Mouse (Mus musculus) olfactory bulb, adult 2 months (tissue): ENCODE results near the gene Ankrd11. TPM values are rescaled to one million over a fixed set of nuclear protein-coding genes. Genes with fewer than 3 reads are reported as not detected.

Source experiments
- H3K27ac ChIP-seq: fragments of 200-500 bp; 2 replicates; pipeline ENCODE4 v1.5.1; 2012; ENCODE audit warnings: low read depth, low read length; ENCODE audit not compliant: insufficient read depth
- H3K4me1 ChIP-seq: fragments of 200-500 bp; 2 replicates; pipeline ENCODE4 v1.6.1; 2012; ENCODE audit warnings: low read length; ENCODE audit not compliant: control insufficient read depth, insufficient read depth
- H3K4me3 ChIP-seq: fragments of 200-500 bp; 2 replicates; pipeline ENCODE4 v1.5.1; 2012; ENCODE audit warnings: mild to moderate bottlenecking, low read depth, low read length, moderate library complexity; ENCODE audit not compliant: insufficient read depth
- CTCF ChIP-seq: fragments of 200-500 bp; IDR thresholded peaks from 2 replicates; pipeline ENCODE4 v1.5.1; 2012; ENCODE audit warnings: low read depth, mild to moderate bottlenecking, low read length, moderate library complexity; ENCODE audit not compliant: insufficient read depth
- POLR2A ChIP-seq: fragments of 200-500 bp; IDR thresholded peaks from 2 replicates; pipeline ENCODE4 v1.6.1; 2012; ENCODE audit warnings: mild to moderate bottlenecking, low read depth, low read length, moderate library complexity; ENCODE audit not compliant: insufficient read depth
- WGBS: fragments of 180-500 bp; shearing (Covaris S2); methylation state at CpG from one replicate; pipeline ENCODE4 v1.1.7; 2018; 5-methylcytosine and 5-hydroxymethylcytosine counted together
- polyA plus RNA-seq: library from polyadenylated mRNA; stranded (reverse); fragments of >200 nt; gene quantifications from 2 replicates; pipeline ENCODE4 v1.2.4, GENCODE M21; 2012; ENCODE audit warnings: low replicate concordance; ENCODE audit not compliant: missing spikeins, insufficient read depth, insufficient read length

Ankrd11 gene
- polyA plus RNA-seq, 1 experiment = 219 TPM

GRCm38 (mm10) chr8:122981646-122982045, 60.4 kb downstream of the Ankrd11 start:
- Histone ChIP-seq H3K27ac (no peak overlapping the region), H3K4me3 (no peak overlapping the region), H3K4me1 (peaks cover 22% of the 10 kb centered on the region)
- WGBS = 76% methylated on average over 5 of the region's 5 CpGs
- no peak for TF ChIP-seq POLR2A
- TF ChIP-seq CTCF = no peak

- Histone ChIP-seq H3K4me1 (peaks cover 16% of the 10 kb centered on the region), H3K27ac (no peak overlapping the region), H3K4me3 (no peak overlapping the region)
- TF ChIP-seq POLR2A = no peak
- no peak for TF ChIP-seq CTCF
- 27% methylated on average over 10 of the region's 10 CpGs for WGBS
Measured at GRCm38 (mm10) chr8:122979865-122980509, 62.1 kb downstream of the Ankrd11 start.

GRCm38 (mm10) chr8:122979424-122979823, 62.7 kb downstream of the Ankrd11 start:
- TF ChIP-seq POLR2A (no peak), CTCF (no peak)
- Histone ChIP-seq H3K27ac (no peak overlapping the region), H3K4me3 (no peak overlapping the region), H3K4me1 (peaks cover 16% of the 10 kb centered on the region)
- WGBS = 75% methylated on average over 3 of the region's 3 CpGs

GRCm38 (mm10) chr8:122976046-122976445, 66.0 kb downstream of the Ankrd11 start:
- TF ChIP-seq CTCF (no peak), POLR2A (no peak)
- H3K27ac ChIP-seq = no peak overlapping the region
- H3K4me3 ChIP-seq = no peak overlapping the region
- 75% methylated on average over 4 of the region's 4 CpGs for WGBS
- H3K4me1 ChIP-seq = peaks cover 11% of the 10 kb centered on the region

GRCm38 (mm10) chr8:122969964-122970620, 72.0 kb downstream of the Ankrd11 start:
- H3K4me1 ChIP-seq = no peaks in the 10 kb centered on the region
- no peak overlapping the region for H3K4me3 ChIP-seq
- TF ChIP-seq POLR2A = no peak
- no peak for TF ChIP-seq CTCF
- 89% methylated on average over 3 of the region's 3 CpGs for WGBS
- no peak overlapping the region for H3K27ac ChIP-seq

GRCm38 (mm10) chr8:122968145-122968544, 73.9 kb downstream of the Ankrd11 start:
- WGBS = 89% methylated on average over 3 of the region's 3 CpGs

GRCm38 (mm10) chr8:122966638-122967037, 75.4 kb downstream of the Ankrd11 start:
- Histone ChIP-seq H3K4me1 (peaks cover 6% of the 10 kb centered on the region), H3K27ac (no peak overlapping the region), H3K4me3 (no peak overlapping the region)
- TF ChIP-seq POLR2A = no peak
- no peak for TF ChIP-seq CTCF
- 81% methylated on average over 3 of the region's 3 CpGs for WGBS

More at GRCm38 (mm10) chr8:122968145-122968544, 73.9 kb downstream of the Ankrd11 start:
- H3K4me1 ChIP-seq = no peaks in the 10 kb centered on the region
- H3K4me3 ChIP-seq = no peak overlapping the region
- H3K27ac ChIP-seq = no peak overlapping the region
- TF ChIP-seq CTCF = no peak
- no peak for TF ChIP-seq POLR2A

GRCm38 (mm10) chr8:122962046-122962445, 80.0 kb downstream of the Ankrd11 start:
- H3K27ac ChIP-seq = no peak overlapping the region
- WGBS = 53% methylated on average over 5 of the region's 5 CpGs
- H3K4me1 ChIP-seq = peaks cover 12% of the 10 kb centered on the region
- no peak overlapping the region for H3K4me3 ChIP-seq
- TF ChIP-seq POLR2A (no peak), CTCF (no peak)

GRCm38 (mm10) chr8:122961458-122961857, 80.6 kb downstream of the Ankrd11 start:
- Histone ChIP-seq H3K4me1 (peaks cover 15% of the 10 kb centered on the region), H3K4me3 (no peak overlapping the region), H3K27ac (no peak overlapping the region)
- WGBS = 60% methylated on average over 2 of the region's 2 CpGs
- TF ChIP-seq CTCF = no peak
- no peak for TF ChIP-seq POLR2A
